Mouse (Mus musculus) lung, postnatal 0 days (tissue): ENCODE measurements around the gene Ppan.

Experiments used
- CTCF ChIP-seq: IDR thresholded peaks from 2 replicates; pipeline ENCODE4 v1.5.1; 2016; ENCODE audit warnings: antibody characterized with exemption, mild to moderate bottlenecking
- EP300 ChIP-seq: IDR thresholded peaks from 2 replicates; pipeline ENCODE4 v1.6.1; 2016; ENCODE audit warnings: antibody characterized with exemption, mild to moderate bottlenecking, control low read depth

DNA sequence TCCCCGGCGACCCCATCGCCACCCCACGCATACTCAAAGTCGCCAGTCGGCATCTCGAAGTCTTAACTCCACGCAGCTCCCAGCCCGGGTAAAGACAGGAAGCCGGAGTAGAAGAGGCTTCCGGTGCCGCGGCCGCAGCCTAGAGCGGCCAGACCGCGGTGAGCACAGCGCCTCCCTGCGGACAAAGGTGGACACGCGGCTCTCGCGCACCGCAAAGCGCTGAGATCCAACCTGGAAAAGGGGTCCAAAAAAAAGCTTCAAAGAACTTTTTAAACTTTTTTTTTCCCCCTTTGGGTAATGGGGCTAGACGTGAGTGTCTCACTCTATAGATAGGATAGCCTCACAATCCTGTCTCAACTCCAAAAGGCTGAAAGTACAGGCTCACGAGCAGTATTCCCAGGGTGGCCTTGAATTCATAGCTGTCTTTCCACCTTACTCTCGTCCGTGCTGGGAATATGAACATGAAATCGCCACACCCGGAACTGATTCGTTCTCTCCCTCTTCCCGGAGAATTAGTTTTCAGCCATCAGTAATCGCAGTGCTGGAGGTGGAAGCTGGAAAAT lies 10.6 kb downstream of the Ppan start, which contains the start of gene Eif3g:
- TF ChIP-seq CTCF (peak; percentile 90), EP300 (no peak)
